ENCODE assay signal across 8 mouse cellular contexts in the genomic region with DNA sequence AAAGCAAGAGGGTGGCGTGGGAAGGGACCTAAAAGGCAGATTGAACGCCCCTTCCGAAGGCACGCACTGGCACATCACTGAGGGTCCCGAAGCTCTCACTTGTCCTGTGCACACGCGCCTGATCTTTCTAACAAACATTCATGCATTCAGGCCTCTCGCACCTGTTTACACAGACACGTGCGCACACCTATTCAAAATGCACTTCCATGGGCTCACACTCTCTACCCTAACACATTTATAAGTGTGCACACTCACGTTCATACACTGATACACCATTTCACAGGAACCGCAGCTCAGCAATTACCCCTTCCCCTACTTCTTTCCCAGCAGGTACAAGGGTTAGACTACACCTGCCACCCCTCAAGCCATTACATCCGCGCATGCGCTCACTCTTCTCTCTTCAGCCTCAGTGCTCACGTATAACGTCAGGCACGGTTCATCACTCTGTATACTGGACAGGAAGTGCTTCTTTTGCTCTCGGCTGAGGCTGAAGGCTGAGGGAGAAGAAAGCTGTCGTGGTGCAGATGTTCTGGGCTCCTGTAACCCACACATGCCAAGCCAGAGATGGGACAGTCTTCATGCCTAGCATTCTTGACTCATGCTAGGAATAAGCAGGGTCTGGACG. TPM values are rescaled to one million over a fixed set of nuclear protein-coding genes. Genes with fewer than 3 reads are reported as not detected.
DNase-seq lines count a peak whose midpoint lies in the region; ATAC-seq lines count a peak whose summit lies in the region.

No protein-coding gene starts in this region.

- H3K36me3 ChIP-seq in hindbrain, embryonic 16.5 days (ENCODE audit: control insufficient read depth, insufficient read depth, low read length) = no peaks in the 10 kb centered on the region
- H3K36me3 ChIP-seq in liver, embryonic 13.5 days = no peaks in the 10 kb centered on the region

- peak; percentile 31 for DNase-seq in thymus, postnatal 14 days
- DNase-seq in thymus, postnatal 36 days = no peak
- DNase-seq in embryo, embryonic 9.5 days (ENCODE audit: extremely low spot score) = peak; percentile 20
- no peak for DNase-seq in liver, embryonic 13.5 days
- peak; percentile 51 for DNase-seq in retina, embryonic 14.5 days (ENCODE audit: low spot score)
- DNase-seq in layer of hippocampus, adult 9-10 months (ENCODE audit: low spot score) = no peak

- peak overlapping the region; percentile 73 for H3K4me3 ChIP-seq in hindbrain, embryonic 16.5 days (ENCODE audit: low read length)
- H3K4me3 ChIP-seq in liver, embryonic 13.5 days (replicated peaks) = peak overlapping the region; percentile 65

- peak overlapping the region; percentile 79 for H3K9ac ChIP-seq in hindbrain, embryonic 16.5 days (ENCODE audit: low read depth, low read length)
- peak overlapping the region; percentile 73 for H3K9ac ChIP-seq in liver, embryonic 13.5 days

- no peaks in the 10 kb centered on the region for H3K9me3 ChIP-seq in hindbrain, embryonic 16.5 days (ENCODE audit: control insufficient read depth, low read length)
- no peaks in the 10 kb centered on the region for H3K9me3 ChIP-seq in liver, embryonic 13.5 days (replicated peaks)

- peak overlapping the region; percentile 54; the same call in 1 of the 2 replicates for H3K27ac ChIP-seq in hindbrain, embryonic 16.5 days (ENCODE audit: low read depth, low read length)
- H3K27ac ChIP-seq in liver, embryonic 13.5 days = no peak overlapping the region

- 9% methylated on average over 21 of the region's 21 CpGs for WGBS in hindbrain, embryonic 16.5 days
- WGBS in liver, embryonic 13.5 days (ENCODE audit: insufficient replicate concordance) = 11% methylated on average over 21 of the region's 21 CpGs

- no peaks in the 10 kb centered on the region; the same call in 1 of the 2 replicates for H3K27me3 ChIP-seq in hindbrain, embryonic 16.5 days (replicated peaks; ENCODE audit: control insufficient read depth, insufficient read depth, low read length)
- H3K27me3 ChIP-seq in liver, embryonic 13.5 days = peaks cover 82% of the 10 kb centered on the region

- peak overlapping the region; percentile 97 for H3K4me2 ChIP-seq in hindbrain, embryonic 16.5 days (ENCODE audit: low read length)
- peak overlapping the region; percentile 76 for H3K4me2 ChIP-seq in liver, embryonic 13.5 days

- H3K4me1 ChIP-seq in hindbrain, embryonic 16.5 days (ENCODE audit: control insufficient read depth, insufficient read depth, low read depth, low read length) = peaks cover 44% of the 10 kb centered on the region
- peaks cover 82% of the 10 kb centered on the region for H3K4me1 ChIP-seq in liver, embryonic 13.5 days (replicated peaks)

- ATAC-seq in hindbrain, embryonic 16.5 days = no peak
- no peak for ATAC-seq in liver, embryonic 13.5 days (ENCODE audit: low read depth)
- no peak for ATAC-seq in frontal cortex, adult (ENCODE audit: low TSS enrichment)

RNA-seq across cellular contexts. Expression of a gene that starts 0.6 kb away (rescaled TPM):
- polyA plus RNA-seq in hindbrain, embryonic 16.5 days (2015; fragmentation: Nextera tagmentation; extraction: Ambion mirVana) = 27.1 and 28.7 TPM in 2 replicates
- polyA plus RNA-seq in liver, embryonic 13.5 days (2015; fragmentation: Nextera tagmentation; extraction: Ambion mirVana) = 5.6 and 6.2 TPM in 2 replicates

RNA-seq across cellular contexts. Expression of a gene that starts 3.6 kb away (rescaled TPM):
- 34.7 and 35.0 TPM in 2 replicates for polyA plus RNA-seq in hindbrain, embryonic 16.5 days (2015; fragmentation: Nextera tagmentation; extraction: Ambion mirVana)
- polyA plus RNA-seq in liver, embryonic 13.5 days (2015; fragmentation: Nextera tagmentation; extraction: Ambion mirVana) = 19.7 and 21.6 TPM in 2 replicates

RNA-seq across cellular contexts. Expression of a gene that starts 17.5 kb away (rescaled TPM):
- polyA plus RNA-seq in hindbrain, embryonic 16.5 days (2015; fragmentation: Nextera tagmentation; extraction: Ambion mirVana) = 45.6 and 49.9 TPM in 2 replicates
- 92.2 and 93.1 TPM in 2 replicates for polyA plus RNA-seq in liver, embryonic 13.5 days (2015; fragmentation: Nextera tagmentation; extraction: Ambion mirVana)

RNA-seq across cellular contexts. Expression of a gene that starts 22.6 kb away (rescaled TPM):
- not detected in 2 replicates for polyA plus RNA-seq in hindbrain, embryonic 16.5 days (2015; fragmentation: Nextera tagmentation; extraction: Ambion mirVana)
- 0.08 and 0.13 TPM in 2 replicates for polyA plus RNA-seq in liver, embryonic 13.5 days (2015; fragmentation: Nextera tagmentation; extraction: Ambion mirVana)

RNA-seq across cellular contexts. Expression of a gene that starts 44.8 kb away (rescaled TPM):
- polyA plus RNA-seq in hindbrain, embryonic 16.5 days (2015; fragmentation: Nextera tagmentation; extraction: Ambion mirVana) = 42.6 and 43.9 TPM in 2 replicates
- 27.5 and 29.7 TPM in 2 replicates for polyA plus RNA-seq in liver, embryonic 13.5 days (2015; fragmentation: Nextera tagmentation; extraction: Ambion mirVana)

Comparison
In these comparisons a context has a peak if more than half of its experiments do, and no peak if none do; other contexts are left out.
1. DNase-seq: peak in thymus, postnatal 14 days (single experiment), embryo, embryonic 9.5 days (single experiment) and retina, embryonic 14.5 days (single experiment); none in thymus, postnatal 36 days (0 of 2), liver, embryonic 13.5 days (single experiment) and layer of hippocampus, adult 9-10 months (single experiment).